Mouse (Mus musculus) embryonic facial prominence, embryonic 15.5 days (tissue): ENCODE data around the gene Lhfpl2. TPM values are rescaled to one million over a fixed set of nuclear protein-coding genes. Genes with fewer than 3 reads are reported as not detected.
A peak's percentile ranks its signal among the peaks of the same experiment; 100 is the strongest.

Experiments
- ATAC-seq: fragments of 200-750 bp; cut with Nextera tagmentation; 2 replicates; pipeline ENCODE4 v1.8.0; 2017; ENCODE audit warnings: low read depth, moderate TSS enrichment; ENCODE audit not compliant: insufficient number of reproducible peaks, low FRiP score, low TSS enrichment
- H3K27ac ChIP-seq: fragments of 300-500 bp; sonication (generic); replicated peaks from 2 replicates; pipeline ENCODE4 v1.5.1; 2015; ENCODE audit warnings: mild to moderate bottlenecking, inconsistent platforms
- H3K27me3 ChIP-seq: fragments of 300-500 bp; sonication (generic); 2 replicates; pipeline ENCODE4 v1.6.1; 2015; ENCODE audit warnings: inconsistent platforms
- H3K36me3 ChIP-seq: fragments of 300-500 bp; sonication (generic); 2 replicates; pipeline ENCODE4 v1.6.1; 2015; ENCODE audit warnings: mild to moderate bottlenecking, inconsistent platforms
- H3K4me1 ChIP-seq: fragments of 300-500 bp; sonication (generic); 2 replicates; pipeline ENCODE4 v1.6.1; 2015; ENCODE audit warnings: inconsistent platforms
- H3K4me2 ChIP-seq: fragments of 300-500 bp; sonication (generic); replicated peaks from 2 replicates; pipeline ENCODE4 v1.6.1; 2015; ENCODE audit warnings: mild to moderate bottlenecking, inconsistent platforms
- H3K4me3 ChIP-seq: fragments of 300-500 bp; sonication (generic); replicated peaks from 2 replicates; pipeline ENCODE4 v1.5.1; 2015; ENCODE audit warnings: mild to moderate bottlenecking, inconsistent platforms
- H3K9ac ChIP-seq: fragments of 300-500 bp; sonication (generic); 2 replicates; pipeline ENCODE4 v1.6.1; 2015; ENCODE audit warnings: inconsistent platforms
- H3K9me3 ChIP-seq: fragments of 300-500 bp; sonication (generic); replicated peaks from 2 replicates; pipeline ENCODE4 v1.6.1; 2016; ENCODE audit warnings: inconsistent platforms
- WGBS: fragments of 180-500 bp; shearing (Covaris S2); methylation state at CpG from one replicate; pipeline ENCODE4 v1.1.7; 2015; 5-methylcytosine and 5-hydroxymethylcytosine counted together
- polyA plus RNA-seq: library from polyadenylated mRNA; unstranded; fragments of >200 nt; fragmentation: Nextera tagmentation; extraction: Ambion mirVana; gene quantifications from 2 replicates; pipeline ENCODE4 v1.2.1, GENCODE M21; 2015

Gene Lhfpl2
- polyA plus RNA-seq, 1 experiment from 2014 or later: 77.0 TPM

DNA sequence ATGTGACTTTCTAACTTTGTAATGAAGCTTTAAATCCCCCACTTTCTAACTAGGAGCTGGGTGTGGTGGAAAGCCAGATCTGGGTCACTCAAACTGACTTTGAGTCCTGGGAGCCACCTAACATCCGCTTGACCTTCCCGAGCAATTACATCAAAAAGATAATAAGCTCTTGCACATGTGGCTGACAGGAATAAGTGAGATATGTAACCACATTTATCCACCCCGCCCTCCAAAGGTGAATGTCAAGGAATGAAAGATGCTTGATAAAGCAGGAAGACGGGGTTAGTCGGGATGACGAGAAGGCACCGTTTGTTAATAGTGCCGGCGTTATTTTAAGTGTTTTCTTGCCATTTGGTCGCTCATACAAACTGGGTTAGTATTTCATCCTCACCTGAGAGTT, 41.5 kb downstream of the Lhfpl2 start:
- no peak for ATAC-seq
- H3K9me3 ChIP-seq: no peaks in the 10 kb centered on the region
- no peak overlapping the region for H3K4me3 ChIP-seq
- no peak overlapping the region for H3K4me2 ChIP-seq
- H3K27ac ChIP-seq: no peak overlapping the region
- no peaks in the 10 kb centered on the region for H3K27me3 ChIP-seq
- H3K36me3 ChIP-seq: no peaks in the 10 kb centered on the region
- peaks cover 44% of the 10 kb centered on the region for H3K4me1 ChIP-seq
- no peak overlapping the region for H3K9ac ChIP-seq
- WGBS: 83% methylated on average over 10 of the region's 10 CpGs

DNA sequence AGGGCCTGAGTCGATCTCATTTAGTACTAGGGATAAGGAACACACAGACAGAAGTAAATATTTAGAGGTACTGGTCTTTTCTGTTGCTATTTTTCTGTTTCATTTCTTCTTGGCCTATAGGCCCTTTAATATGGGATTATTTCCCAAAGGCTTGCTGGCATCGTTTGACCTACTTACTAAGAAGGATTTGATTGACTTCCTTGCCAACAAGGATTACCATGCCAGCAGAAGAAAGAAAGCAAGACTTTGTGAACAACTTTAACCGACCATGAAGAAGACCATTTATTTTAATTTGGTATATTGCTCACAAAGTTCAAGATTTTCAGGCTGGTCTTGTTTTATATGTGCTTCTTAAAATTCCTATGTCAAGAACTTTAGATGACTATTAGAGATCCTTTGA, 42.8 kb downstream of the Lhfpl2 start:
- no peaks in the 10 kb centered on the region for H3K36me3 ChIP-seq
- WGBS: 60% methylated on average over 3 of the region's 3 CpGs
- H3K9me3 ChIP-seq: no peaks in the 10 kb centered on the region
- no peak overlapping the region for H3K9ac ChIP-seq
- no peaks in the 10 kb centered on the region for H3K27me3 ChIP-seq
- ATAC-seq: no peak
- H3K4me1 ChIP-seq: peaks cover 57% of the 10 kb centered on the region
- H3K27ac ChIP-seq: no peak overlapping the region
- H3K4me3 ChIP-seq: no peak overlapping the region
- H3K4me2 ChIP-seq: no peak overlapping the region

DNA sequence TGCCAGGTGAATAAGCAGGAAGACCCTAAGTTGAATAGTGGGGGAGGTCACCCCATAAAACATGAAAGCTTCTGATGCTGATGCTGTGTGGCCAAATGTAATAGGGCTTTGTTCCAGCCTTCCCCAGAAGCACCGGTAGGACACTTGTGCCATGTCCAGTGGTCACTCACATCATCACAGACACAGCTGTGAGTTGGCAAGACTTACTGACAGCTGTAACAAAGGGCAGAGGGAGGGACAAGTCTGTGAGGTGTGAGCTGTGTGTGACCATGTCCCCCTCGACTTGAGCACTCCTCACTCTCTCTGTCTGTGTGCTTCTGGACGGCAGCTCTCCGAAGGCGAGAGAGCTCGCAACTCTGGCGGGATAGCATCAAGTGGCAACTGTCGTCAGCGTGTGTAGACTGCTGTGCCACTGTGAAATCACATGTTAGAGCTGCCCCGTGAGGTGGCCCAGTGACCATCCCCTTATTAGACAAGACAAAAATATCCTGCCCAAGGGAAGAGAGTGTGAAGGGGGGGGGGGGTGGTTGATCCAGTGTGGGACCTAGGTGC, 43.5 kb downstream of the Lhfpl2 start:
- H3K9ac ChIP-seq: no peak overlapping the region
- H3K4me1 ChIP-seq: peaks cover 64% of the 10 kb centered on the region
- no peaks in the 10 kb centered on the region for H3K9me3 ChIP-seq
- no peak overlapping the region for H3K4me2 ChIP-seq
- H3K27ac ChIP-seq: no peak overlapping the region
- no peak overlapping the region for H3K4me3 ChIP-seq
- WGBS: 86% methylated on average over 10 of the region's 10 CpGs
- no peaks in the 10 kb centered on the region for H3K36me3 ChIP-seq
- no peak for ATAC-seq
- no peaks in the 10 kb centered on the region for H3K27me3 ChIP-seq

DNA sequence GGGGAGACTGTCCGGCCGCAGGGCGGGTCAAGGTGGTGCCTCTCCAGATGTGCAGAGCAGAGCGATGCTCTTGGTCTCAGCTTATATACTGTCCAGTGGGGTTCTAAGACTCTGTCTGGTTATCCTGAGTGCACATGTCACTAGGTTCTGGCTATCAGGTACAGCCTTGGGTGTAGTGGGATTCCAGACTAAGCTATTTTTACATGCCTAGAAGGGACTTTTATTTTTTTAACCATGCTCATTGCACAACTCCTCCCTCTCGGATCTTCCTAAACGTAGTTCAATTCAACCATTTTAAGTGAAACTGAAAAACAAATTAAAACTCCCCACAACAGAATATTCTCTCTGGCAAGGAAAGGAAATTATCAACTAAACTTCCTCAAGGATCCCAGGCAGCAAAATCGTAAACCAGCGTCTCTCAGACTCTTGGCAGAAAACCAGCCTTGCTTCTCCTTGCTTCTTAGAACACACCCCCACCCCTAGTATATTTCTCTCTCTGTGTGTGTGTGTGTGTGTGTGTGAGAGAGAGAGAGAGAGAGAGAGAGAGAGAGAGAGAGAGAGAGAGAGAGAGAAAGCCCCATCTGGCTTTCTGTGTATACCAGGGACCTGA, 47.4 kb downstream of the Lhfpl2 start:
- Histone ChIP-seq H3K4me1 (peaks cover 61% of the 10 kb centered on the region), H3K9me3 (no peaks in the 10 kb centered on the region), H3K27me3 (no peaks in the 10 kb centered on the region), H3K27ac (peak overlapping the region; percentile 4; the same call in 1 of the 2 replicates), H3K9ac (no peak overlapping the region), H3K36me3 (no peaks in the 10 kb centered on the region), H3K4me2 (no peak overlapping the region), H3K4me3 (no peak overlapping the region)
- no peak for ATAC-seq
- 53% methylated on average over 8 of the region's 8 CpGs for WGBS

DNA sequence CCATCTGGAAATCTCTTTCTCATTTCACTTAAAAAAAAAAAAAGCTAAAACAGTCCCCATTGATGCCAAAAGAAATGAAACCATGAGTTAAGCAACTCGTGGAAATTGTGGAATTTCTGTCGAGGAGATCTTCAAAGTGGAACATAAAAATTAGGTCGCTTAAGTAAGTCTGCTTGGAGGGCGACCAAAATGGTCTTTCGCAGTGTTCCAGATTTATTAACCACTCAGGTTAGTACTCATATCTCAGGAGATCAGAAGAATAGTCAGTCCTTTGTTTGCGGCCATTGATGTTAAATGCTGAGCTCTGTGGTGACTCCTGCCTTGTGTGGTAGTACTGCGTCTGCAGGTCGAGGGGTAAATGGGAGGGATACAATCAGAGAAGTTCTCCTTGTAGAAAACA, 48.8 kb downstream of the Lhfpl2 start:
- 53% methylated on average over 8 of the region's 8 CpGs for WGBS
- Histone ChIP-seq H3K36me3 (no peaks in the 10 kb centered on the region), H3K4me1 (peaks cover 54% of the 10 kb centered on the region), H3K9me3 (no peaks in the 10 kb centered on the region), H3K27ac (peak overlapping the region; percentile 56; the same call in 1 of the 2 replicates), H3K4me3 (no peak overlapping the region), H3K4me2 (no peak overlapping the region), H3K27me3 (no peaks in the 10 kb centered on the region), H3K9ac (no peak overlapping the region)
- no peak for ATAC-seq

DNA sequence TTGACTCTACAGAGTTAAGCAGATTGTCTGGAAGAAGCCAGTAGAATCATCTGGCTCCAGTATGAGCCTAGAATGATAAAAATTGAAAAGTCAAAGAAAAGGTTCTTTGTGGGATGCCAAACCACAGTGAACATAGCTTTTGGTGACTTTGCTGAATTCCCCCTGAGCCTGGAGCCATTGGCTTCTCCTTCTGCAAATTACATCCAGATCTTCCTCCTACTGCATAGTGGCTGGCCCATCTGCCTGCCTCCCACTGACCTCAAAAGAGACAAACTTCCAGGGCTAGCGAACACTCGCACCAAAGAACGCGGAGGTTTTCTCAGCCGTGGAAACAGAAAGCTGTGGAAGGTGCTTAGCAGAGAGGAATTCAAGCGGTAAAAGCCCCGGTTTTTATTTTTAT, 49.4 kb downstream of the Lhfpl2 start:
- H3K9me3 ChIP-seq: no peaks in the 10 kb centered on the region
- WGBS: 48% methylated on average over 7 of the region's 7 CpGs
- peak overlapping the region; percentile 56; the same call in 1 of the 2 replicates for H3K27ac ChIP-seq
- H3K36me3 ChIP-seq: no peaks in the 10 kb centered on the region
- no peak overlapping the region for H3K9ac ChIP-seq
- no peak for ATAC-seq
- H3K27me3 ChIP-seq: no peaks in the 10 kb centered on the region
- peaks cover 52% of the 10 kb centered on the region for H3K4me1 ChIP-seq
- no peak overlapping the region for H3K4me3 ChIP-seq
- no peak overlapping the region for H3K4me2 ChIP-seq

DNA sequence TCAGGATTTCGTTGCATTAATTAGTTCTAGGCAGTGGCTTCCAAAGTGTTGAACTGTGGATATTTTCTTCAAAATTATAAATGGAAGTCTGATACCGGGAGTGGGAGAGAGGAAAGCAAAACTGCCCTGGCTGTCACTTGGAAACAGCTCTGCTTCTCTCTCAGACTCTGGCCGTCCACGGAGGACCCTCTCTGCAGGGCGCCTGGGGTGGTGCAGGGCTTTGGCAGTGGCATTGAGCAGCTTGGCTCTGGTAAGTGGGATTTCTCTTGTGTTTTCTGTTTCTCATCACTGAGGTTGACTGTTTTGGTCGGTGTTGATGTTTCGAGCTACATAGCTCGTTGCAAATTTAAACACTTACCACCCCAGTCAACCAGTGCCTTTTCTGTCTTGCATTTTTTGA, 53.0 kb downstream of the Lhfpl2 start:
- no peaks in the 10 kb centered on the region for H3K36me3 ChIP-seq
- ATAC-seq: no peak
- WGBS: 53% methylated on average over 8 of the region's 8 CpGs
- H3K4me3 ChIP-seq: no peak overlapping the region
- H3K9me3 ChIP-seq: no peaks in the 10 kb centered on the region
- no peak overlapping the region for H3K4me2 ChIP-seq
- H3K4me1 ChIP-seq: peaks cover 43% of the 10 kb centered on the region
- H3K27me3 ChIP-seq: no peaks in the 10 kb centered on the region
- H3K27ac ChIP-seq: 0 out of 2 replicates have a peak overlapping the region, but pooled peaks have one; percentile 17
- no peak overlapping the region for H3K9ac ChIP-seq

DNA sequence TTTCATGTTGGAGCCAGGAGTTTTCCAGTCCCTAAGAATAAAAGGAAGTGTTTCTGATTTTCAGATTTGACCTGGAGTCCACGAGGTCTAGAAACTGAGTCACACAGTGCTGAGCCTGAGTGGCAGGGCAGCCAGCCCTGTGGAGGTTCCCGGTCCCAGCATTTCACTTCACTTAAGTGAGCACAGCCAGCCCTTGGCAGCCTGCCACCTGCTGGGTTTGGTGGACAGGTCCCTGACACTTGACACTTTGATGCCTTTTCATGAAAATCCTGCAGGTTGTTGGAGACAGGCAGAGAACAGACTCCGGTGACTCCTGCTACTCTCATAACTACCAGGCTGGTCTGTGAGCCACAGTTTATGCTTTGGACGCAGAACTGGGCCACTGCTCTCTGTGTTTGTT, 57.9 kb downstream of the Lhfpl2 start:
- no peak overlapping the region for H3K4me3 ChIP-seq
- H3K27ac ChIP-seq: peak overlapping the region; percentile 65
- no peaks in the 10 kb centered on the region for H3K27me3 ChIP-seq
- H3K36me3 ChIP-seq: 0 out of 2 replicates have a peak, but pooled peaks cover 5% of the 10 kb centered on the region
- no peak overlapping the region for H3K9ac ChIP-seq
- WGBS: 25% methylated on average over 4 of the region's 4 CpGs
- H3K4me2 ChIP-seq: no peak overlapping the region
- peaks cover 36% of the 10 kb centered on the region for H3K4me1 ChIP-seq
- H3K9me3 ChIP-seq: no peaks in the 10 kb centered on the region
- no peak for ATAC-seq

DNA sequence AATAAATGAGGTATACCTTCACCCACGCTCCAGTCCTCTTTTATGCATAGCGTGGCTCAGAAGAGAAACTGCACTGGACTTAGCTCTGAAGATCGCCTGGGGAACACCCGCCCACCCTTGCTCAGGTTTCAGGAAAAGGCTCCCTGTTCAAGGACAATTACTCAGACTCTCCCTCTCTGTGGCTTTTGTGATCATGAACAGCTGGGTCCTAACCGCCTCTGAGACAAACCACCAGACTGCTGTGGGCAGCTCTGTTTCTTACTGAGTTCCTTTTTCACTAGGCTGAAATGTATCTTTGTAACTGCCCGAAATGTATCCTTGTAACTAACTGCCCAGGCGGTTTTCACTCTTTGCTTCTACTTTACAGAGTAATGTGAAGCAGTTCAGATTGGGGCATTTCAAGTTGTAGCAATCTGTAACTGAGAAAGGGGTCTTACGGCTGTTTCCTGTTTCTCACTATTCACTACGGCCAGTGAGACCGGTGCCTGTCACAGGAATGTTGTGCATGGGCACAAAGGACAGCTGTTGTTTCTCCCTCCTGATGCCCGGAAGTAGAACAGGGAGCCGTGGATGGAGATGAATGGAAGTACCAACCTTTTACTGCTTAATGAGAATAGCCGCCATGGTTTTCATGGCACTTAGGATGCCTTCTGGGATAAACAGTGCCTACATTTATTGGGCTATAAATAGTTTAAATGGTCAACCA, 59.3 kb downstream of the Lhfpl2 start:
- peak overlapping the region; percentile 23; the same call in 1 of the 2 replicates for H3K4me2 ChIP-seq
- no peaks in the 10 kb centered on the region for H3K9me3 ChIP-seq
- no peaks in the 10 kb centered on the region for H3K27me3 ChIP-seq
- 27% methylated on average over 13 of the region's 13 CpGs for WGBS
- H3K4me3 ChIP-seq: no peak overlapping the region
- peak; percentile 83 for ATAC-seq
- no peak overlapping the region for H3K9ac ChIP-seq
- H3K27ac ChIP-seq: peak overlapping the region; percentile 74
- peaks cover 30% of the 10 kb centered on the region for H3K4me1 ChIP-seq
- peaks cover 11% of the 10 kb centered on the region; the same call in 1 of the 2 replicates for H3K36me3 ChIP-seq

DNA sequence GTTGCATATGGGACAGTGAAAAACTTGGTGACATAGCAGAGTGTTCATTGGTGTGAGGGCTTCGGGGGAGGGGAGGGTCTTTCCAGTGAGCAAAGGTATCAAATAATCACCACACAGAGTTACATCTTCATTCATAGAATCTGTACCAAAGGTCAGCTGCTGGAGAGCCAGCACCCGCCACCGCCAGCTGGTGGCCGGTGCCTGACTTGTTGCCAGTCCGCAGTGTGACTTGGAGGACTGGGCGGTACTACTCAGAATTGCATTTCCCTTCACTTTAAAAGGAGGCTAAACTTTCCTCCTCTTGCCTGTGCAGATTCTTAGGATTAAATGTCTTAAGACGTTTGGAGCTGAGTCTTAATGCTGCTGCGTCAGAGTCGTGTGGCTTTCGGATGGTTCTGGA, 59.9 kb downstream of the Lhfpl2 start:
- 81% methylated on average over 10 of the region's 10 CpGs for WGBS
- H3K27ac ChIP-seq: no peak overlapping the region; the same call in 1 of the 2 replicates

DNA sequence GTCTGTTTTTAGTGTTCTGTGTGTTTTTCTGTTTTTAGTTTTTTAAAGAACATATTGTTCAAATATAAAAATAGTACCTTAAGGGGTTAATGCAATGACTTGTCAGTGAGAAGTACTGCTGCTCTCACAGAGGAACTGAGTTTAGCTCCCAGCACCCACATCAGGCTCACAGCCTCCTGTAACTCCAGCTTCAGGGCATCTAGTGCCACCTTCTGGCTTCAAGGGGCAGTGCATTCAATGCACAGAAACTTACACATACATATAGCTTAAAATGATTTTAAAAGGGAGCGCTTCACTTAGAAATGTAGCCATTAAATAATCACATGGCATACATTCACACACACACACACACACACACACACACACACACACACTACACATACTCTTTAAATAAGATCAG, 60.5 kb downstream of the Lhfpl2 start:
- WGBS: 100% methylated on average over 1 of the region's 1 CpGs
- no peaks in the 10 kb centered on the region for H3K9me3 ChIP-seq
- no peak overlapping the region for H3K27ac ChIP-seq
- no peak overlapping the region for H3K4me2 ChIP-seq
- H3K4me1 ChIP-seq: peaks cover 32% of the 10 kb centered on the region
- H3K27me3 ChIP-seq: no peaks in the 10 kb centered on the region
- no peak for ATAC-seq
- no peak overlapping the region for H3K9ac ChIP-seq
- peaks cover 17% of the 10 kb centered on the region; the same call in 1 of the 2 replicates for H3K36me3 ChIP-seq
- no peak overlapping the region for H3K4me3 ChIP-seq

More for the DNA sequence above, 59.9 kb downstream of the Lhfpl2 start:
- Histone ChIP-seq H3K4me1 (peaks cover 29% of the 10 kb centered on the region), H3K9me3 (no peaks in the 10 kb centered on the region), H3K4me2 (no peak overlapping the region), H3K9ac (no peak overlapping the region), H3K4me3 (no peak overlapping the region), H3K27me3 (no peaks in the 10 kb centered on the region), H3K36me3 (peaks cover 11% of the 10 kb centered on the region; the same call in 1 of the 2 replicates)
- no peak for ATAC-seq
